ENCODE assay signal across 8 mouse cellular contexts in the genomic region with DNA sequence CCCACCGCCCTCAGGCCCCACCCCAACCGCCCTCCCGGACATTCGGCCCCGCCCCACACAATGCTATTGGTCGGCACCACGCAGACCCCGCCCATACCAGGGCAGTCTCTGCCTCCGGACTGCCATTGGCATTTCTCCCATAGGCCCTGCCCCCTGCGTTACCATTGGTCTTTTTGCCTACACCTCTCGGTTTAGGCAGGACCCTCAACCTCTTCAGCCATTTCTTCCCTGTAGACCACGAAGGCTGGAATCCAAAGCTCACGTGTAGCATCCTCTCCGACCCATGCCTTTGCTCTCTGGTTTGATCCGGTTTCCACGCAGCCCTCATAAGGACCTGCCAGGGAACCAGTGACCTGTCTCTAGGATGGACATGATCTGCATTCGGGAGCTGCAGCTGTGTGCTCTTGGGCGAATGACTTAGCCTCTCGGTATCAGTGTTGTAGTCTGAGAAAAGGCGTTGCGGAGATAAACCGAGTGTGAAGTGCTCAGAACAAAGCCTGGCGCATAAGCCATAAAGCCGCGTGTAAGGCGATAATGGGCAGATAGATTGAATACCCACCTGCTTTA. TPM values are rescaled to one million over a fixed set of nuclear protein-coding genes. Genes with fewer than 3 reads are reported as not detected.
DNase-seq lines count a peak whose midpoint lies in the region; ATAC-seq lines count a peak whose summit lies in the region.

No protein-coding gene starts in this region.

- H3K27me3 ChIP-seq in hindbrain, embryonic 16.5 days (replicated peaks; ENCODE audit: control insufficient read depth, insufficient read depth, low read length): no peaks in the 10 kb centered on the region

- peak overlapping the region; percentile 93 for H3K4me3 ChIP-seq in hindbrain, embryonic 16.5 days (ENCODE audit: low read length)

- H3K27ac ChIP-seq in hindbrain, embryonic 16.5 days (ENCODE audit: low read depth, low read length): peak overlapping the region; percentile 86

- H3K9me3 ChIP-seq in hindbrain, embryonic 16.5 days (ENCODE audit: control insufficient read depth, low read length): no peaks in the 10 kb centered on the region

- peak overlapping the region; percentile 79 for H3K4me2 ChIP-seq in hindbrain, embryonic 16.5 days (ENCODE audit: low read length)

- peak; percentile 89 for ATAC-seq in activated CD4-positive, CD25-positive, alpha-beta regulatory T cell, adult 4 months
- peak; percentile 93 for ATAC-seq in hindbrain, embryonic 16.5 days

- H3K4me1 ChIP-seq in hindbrain, embryonic 16.5 days (ENCODE audit: control insufficient read depth, insufficient read depth, low read depth, low read length): peaks cover 41% of the 10 kb centered on the region

- H3K9ac ChIP-seq in hindbrain, embryonic 16.5 days (ENCODE audit: low read depth, low read length): peak overlapping the region; percentile 66

- no peaks in the 10 kb centered on the region for H3K36me3 ChIP-seq in hindbrain, embryonic 16.5 days (ENCODE audit: control insufficient read depth, insufficient read depth, low read length)

- peak; percentile 94 to 98 for DNase-seq in cerebellum, postnatal 4 days (ENCODE audit: low spot score in 2 of 2)
- DNase-seq in gastrocnemius, adult 18-20 months (ENCODE audit: low spot score): peak; percentile 98
- peak; percentile 94 for DNase-seq in left cerebral cortex, adult 11 months (ENCODE audit: low spot score)
- DNase-seq in lung, postnatal 4 days: peak; percentile 98 to 99
- DNase-seq in retina, postnatal 1 day: peak; percentile 99
- peak; percentile 100 for DNase-seq in thymus, postnatal 4 days

- 5% methylated on average over 26 of the region's 26 CpGs for WGBS in hindbrain, embryonic 16.5 days

RNA-seq across cellular contexts. Expression of gene Ttyh3, which starts 0.4 kb away (rescaled TPM):
- 1 to 10 TPM; 5.2 to 5.6 TPM for polyA plus RNA-seq in activated CD4-positive, CD25-positive, alpha-beta regulatory T cell, adult 4 months (2017; shearing (Covaris generic))
- 1 to 10 TPM; 4.1 to 5.4 TPM for total RNA-seq in gastrocnemius, adult 18-20 months (2021)
- 56.0 and 68.9 TPM in 2 replicates for polyA plus RNA-seq in hindbrain, embryonic 16.5 days (2015; fragmentation: Nextera tagmentation; extraction: Ambion mirVana)

RNA-seq across cellular contexts. Expression of gene Lfng, which starts 42.1 kb away (rescaled TPM):
- polyA plus RNA-seq in activated CD4-positive, CD25-positive, alpha-beta regulatory T cell, adult 4 months (2017; shearing (Covaris generic)): 10 to 100 TPM; 33.9 to 35.5 TPM
- total RNA-seq in gastrocnemius, adult 18-20 months (2021): 1 to 10 TPM; 3.3 to 3.5 TPM
- 27.1 and 30.2 TPM in 2 replicates for polyA plus RNA-seq in hindbrain, embryonic 16.5 days (2015; fragmentation: Nextera tagmentation; extraction: Ambion mirVana)

RNA-seq across cellular contexts. Expression of gene Iqce, which starts 53.0 kb away (rescaled TPM):
- polyA plus RNA-seq in activated CD4-positive, CD25-positive, alpha-beta regulatory T cell, adult 4 months (2017; shearing (Covaris generic)): 10 to 100 TPM; 16.8 to 21.2 TPM
- total RNA-seq in gastrocnemius, adult 18-20 months (2021): 1 to 10 TPM; 1.6 to 2.2 TPM
- polyA plus RNA-seq in hindbrain, embryonic 16.5 days (2015; fragmentation: Nextera tagmentation; extraction: Ambion mirVana): 27.9 and 28.6 TPM in 2 replicates

RNA-seq across cellular contexts. Expression of gene Brat1, which starts 55.6 kb away (rescaled TPM):
- 10 to 100 TPM; 10.3 to 15.2 TPM for polyA plus RNA-seq in activated CD4-positive, CD25-positive, alpha-beta regulatory T cell, adult 4 months (2017; shearing (Covaris generic))
- 1 to 10 TPM; 4.5 to 5.3 TPM for total RNA-seq in gastrocnemius, adult 18-20 months (2021)
- polyA plus RNA-seq in hindbrain, embryonic 16.5 days (2015; fragmentation: Nextera tagmentation; extraction: Ambion mirVana): 24.3 and 27.4 TPM in 2 replicates

Comparison
In these comparisons a context has a peak if more than half of its experiments do, and no peak if none do; other contexts are left out.
1. Peak in every context shown above with its lines: DNase-seq, ATAC-seq, H3K4me3 ChIP-seq and H3K27ac ChIP-seq.